ENCODE assay signal across 9 mouse cellular contexts in the genomic region with DNA sequence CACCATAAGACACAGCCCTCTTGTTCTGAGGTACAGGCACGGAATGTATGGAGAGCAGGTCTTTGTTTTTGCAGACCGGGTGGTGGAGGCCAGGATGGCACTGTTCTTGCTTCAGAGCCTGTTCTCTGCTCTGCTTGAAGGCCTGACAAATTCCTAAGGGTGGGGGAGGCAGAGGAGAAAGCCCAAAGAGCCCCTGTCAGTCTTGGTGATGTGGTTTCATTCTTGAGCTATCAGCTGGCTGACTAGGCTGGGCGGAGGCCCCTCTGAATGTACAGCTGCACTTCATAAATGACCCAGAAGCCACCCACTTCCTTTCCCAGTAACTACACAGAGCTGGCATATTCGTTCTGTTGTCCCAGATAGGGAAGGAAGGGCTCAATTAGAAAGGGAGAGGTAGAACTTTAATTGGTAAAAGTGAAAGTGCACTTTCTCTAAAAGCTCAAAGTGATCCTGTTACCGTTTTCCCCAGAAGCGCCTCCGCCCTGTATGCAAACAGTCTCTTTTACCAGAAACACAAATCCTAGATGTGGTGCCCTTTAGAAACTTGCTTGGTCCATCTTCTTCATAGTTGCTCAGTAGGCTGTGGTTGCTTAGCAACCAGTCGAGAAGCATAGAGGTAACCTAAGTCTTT.
DNase-seq lines count a peak whose midpoint lies in the region; ATAC-seq and TF ChIP-seq lines count a peak whose summit lies in the region.
"Had no signal": no experiment of that assay in that cellular context is flagged by ENCODE, and none has a peak within 500 bp of the region (broad histone marks: within the 10 kb centered on the region; RNA-seq: fewer than 3 reads in every experiment).

No protein-coding gene starts in this region.

- peak; percentile 24 for DNase-seq in kidney, postnatal 10 days
- DNase-seq in kidney, adult 11 months, result no peak
- DNase-seq in forebrain, postnatal 0 days, result no peak
- DNase-seq in midbrain, embryonic 14.5 days, result peak; percentile 14
- no peak for DNase-seq in urinary bladder, postnatal 14 days (ENCODE audit: low spot score)
- DNase-seq in c-Kit-positive CD71-positive TER-119-positive erythroid progenitor cells, embryonic 14.5 days (ENCODE audit: low spot score), result no peak
- DNase-seq in layer of hippocampus, adult 9-10 months (ENCODE audit: low spot score), result no peak

- no peaks in the 10 kb centered on the region for H3K4me1 ChIP-seq in forebrain, postnatal 0 days (ENCODE audit: insufficient read depth)
- H3K4me1 ChIP-seq in limb, embryonic 13.5 days, result peaks cover 12% of the 10 kb centered on the region; the same call in 1 of the 2 replicates
- no peaks in the 10 kb centered on the region; the same call in 1 of the 2 replicates for H3K4me1 ChIP-seq in midbrain, embryonic 14.5 days (ENCODE audit: control insufficient read depth, insufficient read depth, low read length)

- WGBS in forebrain, postnatal 0 days, result 40% methylated on average over 8 of the region's 8 CpGs
- WGBS in limb, embryonic 13.5 days, result 40% methylated on average over 8 of the region's 8 CpGs
- WGBS in midbrain, embryonic 14.5 days, result 18% methylated on average over 8 of the region's 8 CpGs

- H3K36me3 ChIP-seq in forebrain, postnatal 0 days (ENCODE audit: insufficient read depth), result no peaks in the 10 kb centered on the region
- H3K36me3 ChIP-seq in limb, embryonic 13.5 days, result no peaks in the 10 kb centered on the region
- no peaks in the 10 kb centered on the region for H3K36me3 ChIP-seq in midbrain, embryonic 14.5 days (ENCODE audit: control insufficient read depth, insufficient read depth, low read length)
- H3K36me3 ChIP-seq: neural tube, embryonic 12.5 days had no signal

- H3K4me2 ChIP-seq in forebrain, postnatal 0 days (ENCODE audit: low read depth), result no peak overlapping the region
- peak overlapping the region; percentile 7; the same call in 1 of the 2 replicates for H3K4me2 ChIP-seq in limb, embryonic 13.5 days (replicated peaks)
- H3K4me2 ChIP-seq in midbrain, embryonic 14.5 days (ENCODE audit: low read length), result 0 out of 2 replicates have a peak overlapping the region, but pooled peaks have one; percentile 8
- H3K4me2 ChIP-seq: neural tube, embryonic 12.5 days had no signal

- H3K9me3 ChIP-seq in forebrain, postnatal 0 days (ENCODE audit: low read length), result no peaks in the 10 kb centered on the region
- no peaks in the 10 kb centered on the region for H3K9me3 ChIP-seq in limb, embryonic 13.5 days
- H3K9me3 ChIP-seq in midbrain, embryonic 14.5 days (ENCODE audit: control insufficient read depth, low read length), result no peaks in the 10 kb centered on the region
- H3K9me3 ChIP-seq: neural tube, embryonic 12.5 days had no signal

- no peak overlapping the region for H3K4me3 ChIP-seq in forebrain, postnatal 0 days (ENCODE audit: low read depth, low read length)
- no peak overlapping the region for H3K4me3 ChIP-seq in limb, embryonic 13.5 days
- no peak overlapping the region for H3K4me3 ChIP-seq in midbrain, embryonic 14.5 days (replicated peaks; ENCODE audit: low read depth, low read length)
- H3K4me3 ChIP-seq: neural tube, embryonic 12.5 days had no signal

- ATAC-seq in forebrain, postnatal 0 days, result peak; percentile 12
- ATAC-seq in limb, embryonic 13.5 days (ENCODE audit: low FRiP score, low read depth), result peak; percentile 87
- peak; percentile 48; the same call in 1 of the 2 replicates for ATAC-seq in midbrain, embryonic 14.5 days (ENCODE audit: low FRiP score, low TSS enrichment)

- H3K27ac ChIP-seq in forebrain, postnatal 0 days (ENCODE audit: low read depth, low read length), result no peak overlapping the region
- peak overlapping the region; percentile 28 for H3K27ac ChIP-seq in limb, embryonic 13.5 days
- H3K27ac ChIP-seq in midbrain, embryonic 14.5 days (replicated peaks; ENCODE audit: low read depth, low read length), result no peak overlapping the region
- H3K27ac ChIP-seq: neural tube, embryonic 12.5 days had no signal

- H3K9ac ChIP-seq in forebrain, postnatal 0 days, result no peak overlapping the region
- no peak overlapping the region for H3K9ac ChIP-seq in limb, embryonic 13.5 days
- no peak overlapping the region for H3K9ac ChIP-seq in midbrain, embryonic 14.5 days (replicated peaks; ENCODE audit: low read length)
- H3K9ac ChIP-seq: neural tube, embryonic 12.5 days had no signal

- no peaks in the 10 kb centered on the region for H3K27me3 ChIP-seq in forebrain, postnatal 0 days (ENCODE audit: insufficient read depth, low read length)
- H3K27me3 ChIP-seq in limb, embryonic 13.5 days, result no peaks in the 10 kb centered on the region
- no peaks in the 10 kb centered on the region for H3K27me3 ChIP-seq in midbrain, embryonic 14.5 days (ENCODE audit: control insufficient read depth, insufficient read depth, low read length)
- H3K27me3 ChIP-seq: neural tube, embryonic 12.5 days had no signal

- no peak for TF ChIP-seq CTCF in forebrain, postnatal 0 days (IDR thresholded peaks at IDR 0.05; ENCODE audit: low read depth)

Comparison
In these comparisons a context has a peak if more than half of its experiments do, and no peak if none do; other contexts are left out.
1. DNase-seq: peak in kidney, postnatal 10 days (single experiment) and midbrain, embryonic 14.5 days (single experiment); none in kidney, adult 11 months (single experiment), forebrain, postnatal 0 days (single experiment), urinary bladder, postnatal 14 days (single experiment), c-Kit-positive CD71-positive TER-119-positive erythroid progenitor cells, embryonic 14.5 days (single experiment) and layer of hippocampus, adult 9-10 months (single experiment).
2. ATAC-seq: peak in every context shown above with its lines; median percentile 87 in limb, embryonic 13.5 days; 48 in midbrain, embryonic 14.5 days; 12 in forebrain, postnatal 0 days.